Mouse (Mus musculus) lung, adult 2 months (tissue): Measurements from ENCODE around the gene Slc25a21.

ENCODE experiments used
- CTCF ChIP-seq: fragments of 200-500 bp; IDR thresholded peaks from 2 replicates; pipeline ENCODE4 v1.5.1; 2011; ENCODE audit warnings: mild to moderate bottlenecking, low read length, control low read depth; ENCODE audit not compliant: insufficient read depth
- POLR2A ChIP-seq: fragments of 200-500 bp; IDR thresholded peaks from 2 replicates; pipeline ENCODE4 v1.6.1; 2011; ENCODE audit warnings: low read depth, mild to moderate bottlenecking, control low read depth, low read length, borderline replicate concordance; ENCODE audit errors: extremely low read depth

DNA sequence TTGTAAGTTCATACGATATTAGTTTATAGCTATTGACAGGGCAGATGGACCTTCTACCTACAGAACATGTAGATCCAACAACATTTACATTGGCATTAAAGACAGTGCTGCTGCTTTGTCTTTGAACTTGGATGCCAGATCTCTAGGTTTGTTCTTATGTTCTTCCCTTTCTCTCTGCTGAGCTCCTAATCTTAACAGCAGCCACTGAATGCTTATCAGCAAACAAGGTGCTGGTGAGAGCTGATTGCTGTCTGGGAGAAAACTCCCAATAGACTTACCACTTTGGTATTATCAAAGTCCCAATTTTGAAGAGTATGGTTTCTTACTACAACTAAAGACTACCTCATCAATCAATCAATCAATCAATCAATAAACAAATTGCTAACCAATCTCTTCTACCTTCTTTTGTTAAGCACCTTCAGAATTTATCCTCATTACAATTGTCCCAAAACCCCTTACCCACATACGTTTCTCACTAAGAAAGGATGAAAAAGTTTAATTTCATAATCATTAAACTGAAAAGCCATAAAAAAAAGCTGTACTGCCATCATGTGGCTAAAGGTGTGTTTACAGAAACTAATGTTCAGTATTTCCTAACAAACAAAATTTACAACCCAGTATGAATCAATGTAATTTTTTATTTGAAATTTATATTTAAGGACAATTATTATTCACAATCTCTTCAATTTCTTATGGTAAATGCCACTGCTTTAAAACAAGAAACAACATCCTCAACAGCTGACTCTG is 12.7 kb downstream of the Slc25a21 start:
- TF ChIP-seq CTCF (no peak), POLR2A (no peak)
